Mouse (Mus musculus): ENCODE data around the gene Sema6b.

DNA sequence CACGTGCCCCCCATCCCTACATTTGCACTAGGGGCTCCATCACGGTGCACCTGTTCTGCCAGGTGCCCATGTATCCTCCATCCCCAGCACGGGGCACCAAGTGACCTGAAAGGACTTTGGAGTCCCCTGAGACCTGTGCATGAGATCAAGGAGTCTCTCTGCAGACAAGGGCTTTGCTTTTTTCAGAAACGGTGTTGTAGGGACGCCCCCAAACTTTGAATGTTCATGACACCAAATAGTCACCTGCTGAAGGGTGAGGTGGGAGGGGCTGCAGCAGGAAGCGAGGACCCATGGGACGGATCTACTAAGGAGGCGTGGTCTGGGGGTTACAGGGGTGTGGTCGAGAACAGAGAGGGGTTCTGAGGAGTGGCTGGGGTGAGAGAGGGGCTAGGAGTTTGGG, 8.1 kb upstream of the Sema6b start:
- TF ChIP-seq CTCF (IDR thresholded peaks at IDR 0.05; ENCODE audit: low read depth) (no peak), EP300 (IDR thresholded peaks at IDR 0.05; ENCODE audit: low read depth) (no peak)
